Mouse (Mus musculus): ENCODE results near the gene Gemin5. TPM values are rescaled to one million over a fixed set of nuclear protein-coding genes. Genes with fewer than 3 reads are reported as not detected.

Gene Gemin5
- total and polyA plus RNA-seq, 3 experiments, result 66.7 to 89.6 (median 88.6) TPM

DNA sequence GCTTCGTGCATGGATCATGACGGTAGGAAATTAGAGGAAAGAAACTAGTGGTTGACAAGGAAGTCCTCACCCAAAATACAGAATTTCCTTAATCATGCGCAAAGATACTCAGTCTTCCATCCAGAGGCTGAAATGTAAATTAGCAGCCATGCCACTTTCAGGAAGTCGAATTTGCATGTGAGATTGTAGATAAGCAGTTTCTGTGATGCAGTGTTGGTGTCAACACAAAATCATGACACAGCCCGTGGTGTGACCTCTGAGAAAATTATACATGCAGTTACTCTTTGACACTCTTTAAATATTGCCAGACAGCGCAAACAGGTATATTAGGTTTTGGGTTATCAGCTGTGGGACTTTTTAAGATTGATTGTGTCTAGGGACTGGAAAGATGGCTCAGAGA, 21.3 kb upstream of the Gemin5 start:
- H3K4me1 ChIP-seq (ENCODE audit: control insufficient read depth in 1 of 2, insufficient read depth in 2 of 2), result peaks cover 12 to 23% of the 10 kb centered on the region in 2 experiments
- peaks cover 4% of the 10 kb centered on the region for H3K79me2 ChIP-seq (replicated peaks; ENCODE audit: control insufficient read depth, extremely low read depth, insufficient read depth, poor library complexity, severe bottlenecking)
- H3K36me3 ChIP-seq (replicated peaks in 1 of 2; ENCODE audit: control insufficient read depth in 1 of 2, insufficient read depth in 1 of 2, low read length in 1 of 2), result peaks cover 13 to 14% of the 10 kb centered on the region in 2 experiments
- in situ Hi-C loops (cut with MboI; ENCODE audit: low pct_ligation_motif_present, low pct_unique_long_range_greater_than_20kb, low sequenced_read_pairs), result loop anchor here (10.0 kb wide), 1 partner anchor 115 kb away; the partner anchor contains the start of gene Zfp692
- H3K27me3 ChIP-seq (replicated peaks), result no peaks in the 10 kb centered on the region
- no peak for DNase-seq (ENCODE audit: extremely low read depth)
- no peak overlapping the region for H3K27ac ChIP-seq (ENCODE audit: insufficient read depth, low read depth)
- no peak overlapping the region for H3K4me2 ChIP-seq (ENCODE audit: insufficient read depth, low read depth, poor library complexity, severe bottlenecking)
- dilution Hi-C loops (cut with MboI; ENCODE audit: extremely low pct_ligation_motif_present, extremely low pct_unique_long_range_greater_than_20kb, low sequenced_read_pairs), result no loop called here
- no peaks in the 10 kb centered on the region for H3K9me3 ChIP-seq (replicated peaks; ENCODE audit: low read length)
- no peak overlapping the region for H3K9ac ChIP-seq (ENCODE audit: insufficient read depth, low read depth)
- no peak for TF ChIP-seq ZC3H11A (IDR thresholded peaks at IDR 0.05; ENCODE audit: low read depth, low read length)
- TF ChIP-seq EP300 (IDR thresholded peaks at IDR 0.05; ENCODE audit: low read length), result no peak
- TF ChIP-seq HCFC1 (IDR thresholded peaks at IDR 0.05; ENCODE audit: low read depth, low read length), result no peak
- TF ChIP-seq USF1 (IDR thresholded peaks at IDR 0.05; ENCODE audit: low read depth, low read length), result no peak
- no peak for TF ChIP-seq GABPA (IDR thresholded peaks at IDR 0.05; ENCODE audit: insufficient replicate concordance, low read depth, low read length)
- TF ChIP-seq SMC3 (IDR thresholded peaks at IDR 0.05; ENCODE audit: low read depth, low read length), result no peak
- no peak for TF ChIP-seq KAT2A (IDR thresholded peaks at IDR 0.05; ENCODE audit: insufficient replicate concordance, low read length)
- TF ChIP-seq IRF4 (IDR thresholded peaks at IDR 0.05; ENCODE audit: low read depth, low read length), result no peak
- no peak for TF ChIP-seq MAFK (IDR thresholded peaks at IDR 0.05; ENCODE audit: insufficient replicate concordance, low read length)
- no peak for TF ChIP-seq RCOR1 (conservative IDR thresholded peaks at IDR 0.05; ENCODE audit: low read depth, low read length)
- no peak for TF ChIP-seq ZNF384 (IDR thresholded peaks at IDR 0.05; ENCODE audit: low read depth, low read length)
- no peak for TF ChIP-seq ZMIZ1 (IDR thresholded peaks at IDR 0.05; ENCODE audit: low read depth, low read length)
- no peak overlapping the region for H3K4me3 ChIP-seq (replicated peaks in 1 of 3; ENCODE audit: low read depth in 2 of 3, low read length in 2 of 3, poor library complexity in 1 of 3)

DNA sequence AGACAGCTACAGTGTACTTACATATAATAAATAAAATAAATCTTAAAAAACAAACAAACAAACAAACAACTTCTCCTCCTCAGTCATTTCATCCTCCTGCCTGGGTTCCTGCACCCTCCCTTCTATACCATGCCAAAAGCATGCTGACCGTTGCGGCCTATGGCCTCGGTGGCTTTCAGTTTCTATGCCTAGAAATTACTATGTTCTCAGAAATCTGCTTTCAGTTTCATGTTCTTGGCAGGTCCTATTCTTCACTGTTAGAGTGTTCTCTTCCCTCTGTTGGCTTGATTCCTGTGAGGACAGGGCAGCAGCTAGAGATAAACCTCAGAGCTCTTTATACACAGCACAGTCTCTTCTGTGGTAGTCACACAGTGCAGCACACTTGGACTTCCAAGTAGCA, 15.2 kb upstream of the Gemin5 start:
- Histone ChIP-seq H3K9ac (ENCODE audit: insufficient read depth, low read depth) (peak overlapping the region; percentile 42), H3K27ac (ENCODE audit: insufficient read depth, low read depth) (peak overlapping the region; percentile 65), H3K79me2 (replicated peaks; ENCODE audit: control insufficient read depth, extremely low read depth, insufficient read depth, poor library complexity, severe bottlenecking) (peaks cover 4% of the 10 kb centered on the region), H3K4me2 (ENCODE audit: insufficient read depth, low read depth, poor library complexity, severe bottlenecking) (peak overlapping the region; percentile 80), H3K4me1 (ENCODE audit: control insufficient read depth in 1 of 2, insufficient read depth in 2 of 2) (peaks cover 9 to 41% of the 10 kb centered on the region in 2 experiments), H3K36me3 (replicated peaks in 1 of 2; ENCODE audit: control insufficient read depth in 1 of 2, insufficient read depth in 1 of 2, low read length in 1 of 2) (peaks cover 17 to 28% of the 10 kb centered on the region in 2 experiments), H3K9me3 (replicated peaks; ENCODE audit: low read length) (no peaks in the 10 kb centered on the region), H3K27me3 (replicated peaks) (no peaks in the 10 kb centered on the region), H3K4me3 (replicated peaks in 1 of 3; ENCODE audit: low read depth in 2 of 3, low read length in 2 of 3, poor library complexity in 1 of 3) (peak overlapping the region; percentile 29 to 60 (median 38))
- DNase-seq (ENCODE audit: extremely low read depth), result peak; percentile 58
- dilution Hi-C loops (cut with MboI; ENCODE audit: extremely low pct_ligation_motif_present, extremely low pct_unique_long_range_greater_than_20kb, low sequenced_read_pairs), result no loop called here
- in situ Hi-C loops (cut with MboI; ENCODE audit: low pct_ligation_motif_present, low pct_unique_long_range_greater_than_20kb, low sequenced_read_pairs), result loop anchor here (10.0 kb wide), 1 partner anchor 121 kb away; the partner anchor contains the start of gene Zfp692
- no peak for TF ChIP-seq TBP (conservative IDR thresholded peaks at IDR 0.05; ENCODE audit: low read depth, low read length)
- TF ChIP-seq ELF1 (IDR thresholded peaks at IDR 0.05; ENCODE audit: low read depth, low read length), result no peak; the same call in 1 of the 2 replicates
- no peak for TF ChIP-seq GABPA (IDR thresholded peaks at IDR 0.05; ENCODE audit: insufficient replicate concordance, low read depth, low read length)
- TF ChIP-seq KAT2A (IDR thresholded peaks at IDR 0.05; ENCODE audit: insufficient replicate concordance, low read length), result 0 out of 2 replicates have a peak, but pooled peaks have one; percentile 16
- TF ChIP-seq USF2 (conservative IDR thresholded peaks at IDR 0.05; ENCODE audit: low read depth, low read length), result no peak
- peak; percentile 95 for TF ChIP-seq IRF4 (IDR thresholded peaks at IDR 0.05; ENCODE audit: low read depth, low read length)
- no peak for TF ChIP-seq UBTF (IDR thresholded peaks at IDR 0.05; ENCODE audit: low read depth, low read length)
- no peak for TF ChIP-seq JUN (IDR thresholded peaks at IDR 0.05; ENCODE audit: insufficient read depth, low read depth, low read length)
- TF ChIP-seq MAZ (IDR thresholded peaks at IDR 0.05; ENCODE audit: low read depth, low read length), result no peak
- TF ChIP-seq POLR2A (IDR thresholded peaks at IDR 0.05; ENCODE audit: low read depth, low read length), result 0 out of 2 replicates have a peak, but pooled peaks have one; percentile 26
- no peak; the same call in 1 of the 2 replicates for TF ChIP-seq JUND (conservative IDR thresholded peaks at IDR 0.05; ENCODE audit: low read depth, low read length)
- peak; percentile 62 for TF ChIP-seq MEF2A (IDR thresholded peaks at IDR 0.05; ENCODE audit: borderline replicate concordance, low read depth, low read length)
- peak; percentile 62 for TF ChIP-seq TCF12 (IDR thresholded peaks at IDR 0.05; ENCODE audit: low read depth, low read length)
- TF ChIP-seq PAX5 (IDR thresholded peaks at IDR 0.05; ENCODE audit: low read length), result no peak
- peak; percentile 80 for TF ChIP-seq SIN3A (IDR thresholded peaks at IDR 0.05; ENCODE audit: low read length)
- TF ChIP-seq RAD21 (IDR thresholded peaks at IDR 0.05; ENCODE audit: low read depth, low read length), result no peak; the same call in 1 of the 2 replicates
- no peak for TF ChIP-seq ZKSCAN1 (IDR thresholded peaks at IDR 0.05; ENCODE audit: borderline replicate concordance, low read depth, low read length)
- TF ChIP-seq SMC3 (IDR thresholded peaks at IDR 0.05; ENCODE audit: low read depth, low read length), result no peak
- TF ChIP-seq CTCF (conservative IDR thresholded peaks at IDR 0.05 in 1 of 2, IDR thresholded peaks at IDR 0.05 in 1 of 2; ENCODE audit: low read depth in 2 of 2, low read length in 2 of 2), result no peak
- no peak for TF ChIP-seq CHD1 (IDR thresholded peaks at IDR 0.05; ENCODE audit: low read depth, low read length)
- peak; percentile 72 for TF ChIP-seq ETS1 (conservative IDR thresholded peaks at IDR 0.05; ENCODE audit: low read depth, low read length)
- no peak for TF ChIP-seq USF1 (IDR thresholded peaks at IDR 0.05; ENCODE audit: low read depth, low read length)
- peak; percentile 86 for TF ChIP-seq MXI1 (IDR thresholded peaks at IDR 0.05; ENCODE audit: low read depth, low read length)
- peak; percentile 92 for TF ChIP-seq MYC (IDR thresholded peaks at IDR 0.05; ENCODE audit: low read depth, low read length)
- peak; percentile 35; the same call in 1 of the 2 replicates for TF ChIP-seq NELFE (IDR thresholded peaks at IDR 0.05; ENCODE audit: low read depth, low read length)
- no peak for TF ChIP-seq ZC3H11A (IDR thresholded peaks at IDR 0.05; ENCODE audit: low read depth, low read length)

Data from CH12.LX (cell line).